Mouse (Mus musculus) ovary, adult 18-20 months (tissue): ENCODE data around the gene Chchd3.

Source experiments
- DNase-seq: peaks from one replicate; pipeline ENCODE4 v3.0.0; 2022; ENCODE audit warnings: low spot score, mixed read lengths

Chchd3 gene

DNA sequence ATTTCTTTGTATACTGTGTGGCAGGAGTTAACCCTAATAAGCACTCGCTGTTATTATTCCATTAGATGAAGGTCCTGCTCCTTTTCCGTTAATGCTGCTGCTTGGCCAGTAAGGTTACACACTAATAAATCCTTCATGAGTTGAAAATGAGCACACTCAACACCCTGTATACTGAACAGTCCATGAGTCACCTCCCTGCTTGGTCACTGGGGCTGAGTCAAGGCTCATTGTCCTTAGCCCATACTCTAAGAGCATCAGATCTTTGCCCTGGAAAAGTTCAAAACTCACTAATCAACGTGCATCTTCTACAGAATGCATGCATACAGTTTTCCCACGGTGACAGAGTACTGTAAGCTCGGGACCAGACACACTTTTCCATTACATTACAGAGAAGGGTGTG is 124.5 kb downstream of the Chchd3 start:
- no peak for DNase-seq

DNA sequence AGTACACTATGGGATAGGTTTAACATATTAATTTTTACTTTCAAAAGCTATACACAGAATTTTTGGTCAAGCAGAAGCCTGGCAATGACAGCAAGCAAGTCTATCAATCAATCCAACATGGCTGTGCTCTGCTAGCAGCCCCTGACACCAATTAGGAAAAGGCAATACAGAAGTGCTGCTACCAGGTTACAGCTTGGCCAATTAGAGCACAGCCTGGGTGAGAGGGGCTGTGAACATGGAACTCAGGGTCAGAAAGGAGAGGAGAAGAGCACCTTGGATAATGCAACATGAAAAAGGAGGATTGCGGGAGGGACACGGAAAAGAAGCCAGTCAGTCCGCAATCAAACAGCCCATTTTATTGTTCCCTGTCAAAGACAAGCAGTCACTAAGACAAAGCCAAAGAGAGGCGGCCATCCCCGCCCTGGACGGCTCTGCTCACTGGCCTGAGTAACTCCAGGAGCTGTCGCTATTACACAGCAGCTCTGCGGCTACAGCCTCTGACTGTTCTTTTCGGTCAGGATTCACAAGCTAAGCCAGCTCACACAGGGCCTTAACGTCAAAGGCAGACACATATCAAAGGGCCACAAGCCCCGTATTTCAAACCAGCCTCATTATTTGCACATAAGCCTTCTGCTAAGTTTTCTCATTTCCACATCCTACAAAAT is 128.8 kb downstream of the Chchd3 start:
- no peak for DNase-seq

GRCm38 (mm10) chr6:32922391-32922790 is 137.7 kb downstream of the Chchd3 start:
- no peak for DNase-seq

DNA sequence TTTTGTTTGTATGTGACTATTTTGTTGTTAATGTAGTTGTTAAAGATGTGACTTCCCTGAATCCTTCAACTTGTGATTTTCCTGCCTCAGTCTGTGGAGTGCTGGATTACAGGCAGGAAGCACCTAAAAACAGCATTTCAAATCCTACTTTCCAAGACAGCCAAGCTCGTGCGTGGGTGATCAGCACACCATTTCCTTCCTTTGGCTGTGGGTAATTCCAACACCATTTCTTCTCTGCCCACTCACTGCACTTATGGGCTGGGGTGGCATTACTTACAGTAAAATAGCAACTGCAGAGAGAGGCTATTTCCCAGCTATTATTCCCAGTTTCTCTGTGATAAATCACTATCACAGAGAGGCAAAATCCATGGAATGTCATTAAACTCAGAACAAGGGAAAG is 140.0 kb downstream of the Chchd3 start:
- DNase-seq = no peak

DNA sequence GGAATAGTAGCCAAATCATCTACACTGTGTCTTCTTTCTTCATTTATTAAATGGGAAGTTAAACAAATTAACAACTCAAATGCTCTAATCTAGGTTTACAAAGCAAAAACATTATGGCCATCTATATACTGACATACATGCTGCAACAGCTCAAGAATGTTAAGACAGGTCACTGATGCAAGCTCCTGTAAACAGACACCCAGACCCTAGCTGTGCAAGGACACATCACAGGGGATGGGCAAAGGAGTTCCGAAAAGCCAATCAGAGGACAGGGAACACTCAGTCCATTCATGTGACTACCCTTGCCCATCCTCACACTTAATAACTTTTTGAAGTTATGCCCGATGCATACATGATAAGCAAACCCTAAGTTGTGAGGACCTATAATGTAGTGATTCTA is 149.4 kb downstream of the Chchd3 start:
- no peak for DNase-seq

DNA sequence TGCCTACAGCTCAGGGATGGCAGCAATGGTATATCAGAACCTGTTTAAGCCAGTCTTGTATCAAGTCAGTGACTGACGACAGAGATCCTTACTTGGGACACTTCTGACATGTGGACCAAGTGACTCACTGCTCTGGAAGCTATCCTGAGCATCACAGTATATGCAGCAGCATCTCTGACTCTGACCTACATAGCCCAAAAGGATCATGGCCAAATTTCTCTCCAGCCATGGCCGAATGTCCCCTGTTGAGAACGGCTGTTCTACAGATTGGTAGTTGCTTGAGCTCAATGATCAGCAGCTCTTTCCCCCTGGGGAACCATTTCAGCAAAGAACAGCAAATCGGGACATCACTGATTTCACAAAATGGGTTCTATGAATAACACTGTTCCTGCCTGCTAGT is 161.0 kb downstream of the Chchd3 start:
- no peak for DNase-seq

- DNase-seq = no peak
Observed at GRCm38 (mm10) chr6:32894100-32894499, 166.0 kb downstream of the Chchd3 start.

- DNase-seq = no peak
Observed at GRCm38 (mm10) chr6:32890726-32891125, 169.3 kb downstream of the Chchd3 start.

- no peak for DNase-seq
Observed at GRCm38 (mm10) chr6:32888894-32889529, 171.0 kb downstream of the Chchd3 start.

DNA sequence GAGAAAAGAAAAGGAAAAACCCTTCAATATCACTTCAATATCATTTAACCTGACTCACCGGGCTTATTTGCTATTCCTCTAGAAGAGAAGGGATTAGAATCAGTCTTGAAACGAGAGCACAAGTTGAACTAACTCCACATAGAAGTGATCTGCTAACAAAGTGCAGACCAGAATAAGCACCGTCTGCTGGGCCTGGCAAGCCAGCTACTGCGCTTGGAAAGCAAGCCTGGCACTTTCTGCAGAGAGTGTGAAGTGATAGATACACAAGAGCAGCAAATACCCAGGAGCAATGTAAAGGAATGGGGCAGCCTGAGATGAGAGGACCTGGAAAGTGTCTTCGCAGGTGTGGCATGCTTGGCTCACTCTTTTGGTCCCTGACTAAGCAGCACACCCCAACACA is 181.5 kb downstream of the Chchd3 start:
- no peak for DNase-seq

GRCm38 (mm10) chr6:32874176-32874575 is 185.9 kb downstream of the Chchd3 start:
- DNase-seq = no peak

- no peak for DNase-seq
Observed at GRCm38 (mm10) chr6:32872805-32873204, 187.3 kb downstream of the Chchd3 start.

- DNase-seq = no peak
Observed at GRCm38 (mm10) chr6:32850960-32851359, 209.1 kb downstream of the Chchd3 start.

GRCm38 (mm10) chr6:32848974-32849373 is 211.1 kb downstream of the Chchd3 start:
- DNase-seq = no peak

- no peak for DNase-seq
Observed at GRCm38 (mm10) chr6:32845463-32845862, 214.6 kb downstream of the Chchd3 start.

DNA sequence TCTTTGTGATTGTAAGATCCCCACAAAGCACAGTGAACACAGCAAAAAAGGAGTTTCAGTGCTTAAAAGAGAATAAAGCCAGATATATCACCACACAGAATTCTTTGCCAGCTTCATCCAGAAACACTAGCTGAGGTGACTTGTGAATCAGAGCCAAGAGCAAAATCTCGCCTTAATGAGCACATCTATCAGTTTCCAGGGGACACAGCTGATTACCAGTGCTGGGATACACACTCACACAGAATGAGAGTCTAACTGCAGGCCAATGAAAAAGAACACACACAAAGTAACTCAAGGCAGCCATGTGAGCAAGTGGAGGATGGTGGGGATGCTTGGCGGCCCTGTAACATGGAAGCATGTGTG is 222.1 kb downstream of the Chchd3 start:
- no peak for DNase-seq

DNA sequence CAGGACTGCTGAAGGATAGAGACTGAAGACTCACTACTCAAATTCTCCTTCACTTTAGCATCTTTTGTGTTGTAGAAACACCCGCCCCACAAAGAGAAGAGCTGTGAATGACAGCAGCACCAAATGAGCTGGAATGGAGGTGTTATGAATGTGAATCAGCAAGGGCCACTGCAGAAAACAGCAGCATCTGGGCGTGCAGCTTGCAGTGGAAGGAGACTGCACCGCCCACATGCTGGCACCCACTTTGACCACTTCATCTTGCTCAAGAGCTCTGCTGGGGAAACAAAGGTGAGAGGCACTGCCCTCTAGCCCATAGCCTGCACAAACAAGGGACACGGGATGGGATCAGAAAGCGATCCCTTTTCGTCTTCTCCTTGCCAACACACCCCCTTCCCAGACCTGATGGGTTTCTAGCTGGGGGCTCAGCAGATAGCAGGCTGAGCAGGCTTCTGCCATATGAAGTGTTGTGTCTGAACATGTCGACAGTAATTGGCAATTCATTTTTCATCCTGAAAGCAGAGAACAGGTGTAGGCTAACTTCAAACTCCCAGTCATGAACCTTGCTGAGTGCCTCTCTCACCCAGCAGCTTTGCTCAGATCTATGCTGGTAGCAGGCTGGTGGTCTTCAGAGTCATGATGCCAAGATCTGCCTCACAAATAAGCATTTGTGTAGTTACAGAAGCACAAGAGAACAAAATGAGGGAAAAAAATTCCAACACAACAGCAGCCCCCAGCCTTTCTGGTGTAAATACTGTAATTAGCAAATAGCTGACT is 222.7 kb downstream of the Chchd3 start:
- no peak for DNase-seq

- no peak for DNase-seq
Observed at GRCm38 (mm10) chr6:32823856-32824620, 236.0 kb downstream of the Chchd3 start.

- DNase-seq = no peak
Observed at GRCm38 (mm10) chr6:32818961-32819360, 241.1 kb downstream of the Chchd3 start.

- no peak for DNase-seq
Observed at GRCm38 (mm10) chr6:32808796-32809195, 251.3 kb downstream of the Chchd3 start.

DNA sequence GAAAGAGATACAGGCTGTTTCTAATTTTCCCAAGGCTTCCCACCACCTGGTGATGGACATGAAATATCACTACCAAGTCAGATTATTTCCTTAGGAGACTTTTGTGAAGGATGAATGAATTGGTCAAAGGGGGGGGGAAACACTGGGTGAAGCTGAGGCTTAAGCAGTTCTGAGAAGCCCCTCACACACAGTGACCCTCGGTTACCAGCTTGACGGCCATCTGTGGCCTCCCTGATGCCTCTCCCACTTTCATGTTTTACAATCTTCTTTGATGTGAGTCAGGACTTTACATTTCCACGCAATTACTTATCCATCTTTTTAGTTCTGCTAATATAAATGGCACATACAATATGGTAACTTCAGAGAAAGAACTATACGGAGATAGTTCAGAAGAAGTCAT is 252.3 kb downstream of the Chchd3 start:
- no peak for DNase-seq

- DNase-seq = no peak
Observed at GRCm38 (mm10) chr6:32803646-32804045, 256.4 kb downstream of the Chchd3 start.

DNA sequence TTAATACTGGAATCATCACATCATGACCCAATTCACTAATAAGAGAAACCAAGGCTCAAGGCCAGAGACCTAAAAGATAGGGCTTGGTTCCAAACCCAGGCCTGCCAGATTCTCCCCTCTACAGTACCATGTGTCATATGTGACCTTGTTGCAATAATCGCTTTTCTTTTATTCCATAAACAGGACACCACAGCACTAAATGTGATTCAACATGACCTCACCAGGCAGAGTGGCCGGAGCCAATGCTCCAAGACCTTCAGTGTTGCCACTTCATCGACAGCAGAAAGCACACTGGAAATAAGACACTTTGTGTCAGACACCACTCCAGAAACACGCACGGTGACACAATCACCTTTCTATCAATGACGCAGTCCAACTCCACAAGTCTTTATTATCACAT is 258.3 kb downstream of the Chchd3 start:
- DNase-seq = no peak
